Mouse (Mus musculus): ENCODE measurements around the gene Sertad2.

DNA sequence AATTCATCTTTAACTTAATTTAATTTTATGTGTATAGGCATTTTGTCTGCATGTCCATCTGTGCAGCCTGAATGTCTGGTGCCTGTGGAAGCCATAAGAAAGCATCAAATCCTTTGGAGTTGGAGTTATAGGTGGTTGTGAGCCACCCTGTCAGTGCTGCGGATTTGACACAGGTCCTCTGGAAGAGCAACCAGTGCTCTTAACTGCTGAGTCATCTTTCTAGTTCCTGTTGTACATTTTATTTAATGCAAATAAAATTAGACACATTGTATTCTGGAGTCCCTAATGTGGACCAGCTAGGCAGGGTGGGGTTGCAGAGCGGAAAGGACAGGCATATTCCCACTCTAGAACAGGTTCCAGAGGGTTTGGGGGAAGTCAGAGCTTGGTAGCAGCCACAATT lies 9.0 kb downstream of the Sertad2 start:
- TF ChIP-seq CTCF (IDR thresholded peaks at IDR 0.05; ENCODE audit: low read depth) (no peak), EP300 (optimal IDR thresholded peaks at IDR 0.05) (no peak)
